In the genomic region with DNA sequence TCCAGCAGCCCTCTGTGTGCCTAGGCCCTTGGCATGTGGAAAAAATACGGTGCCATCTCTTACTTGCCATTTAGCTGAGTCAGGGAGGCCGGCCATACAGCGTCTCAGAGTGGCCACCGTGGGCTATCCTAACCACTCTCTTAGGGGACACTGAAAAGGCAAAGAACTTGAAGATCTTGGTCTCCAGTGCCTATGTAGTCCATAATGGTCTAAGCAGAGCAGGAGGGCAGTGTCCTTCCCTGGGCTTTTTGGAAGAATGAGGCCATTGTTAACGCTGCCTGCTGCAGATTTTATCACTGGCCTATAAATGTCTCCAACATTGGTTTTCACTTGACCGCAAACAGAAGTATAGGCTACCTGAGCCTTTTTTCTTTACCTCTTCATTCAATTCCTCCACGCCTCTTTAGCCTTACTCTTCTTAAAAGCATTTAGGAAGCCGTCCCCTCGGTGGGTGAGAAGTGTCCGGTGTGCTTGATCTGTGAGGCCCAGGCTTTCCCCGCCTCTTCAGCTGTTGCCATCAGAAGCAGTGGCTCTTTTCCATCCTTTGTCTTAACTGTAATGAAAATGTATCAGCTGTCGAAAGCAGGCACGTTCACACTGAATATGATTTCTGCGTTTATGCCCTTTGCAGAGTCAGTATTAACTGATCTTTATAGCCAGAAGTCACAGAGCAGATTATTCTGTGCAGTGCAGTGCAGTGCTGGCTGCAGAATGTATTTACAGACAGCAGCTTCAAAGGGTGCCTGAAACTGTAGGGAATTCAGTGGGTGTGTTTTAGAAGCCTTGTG, we compare ENCODE assay signal across 12 mouse cellular contexts. TPM values are rescaled to one million over a fixed set of nuclear protein-coding genes. Genes with fewer than 3 reads are reported as not detected.
DNase-seq lines count a peak whose midpoint lies in the region; ATAC-seq and TF ChIP-seq lines count a peak whose summit lies in the region.
"Had no signal": no experiment of that assay in that cellular context is flagged by ENCODE, and none has a peak within 500 bp of the region (broad histone marks: within the 10 kb centered on the region; RNA-seq: fewer than 3 reads in every experiment).

No protein-coding gene starts in this region.

- no peak for TF ChIP-seq POLR2A in limb, embryonic 14.5 days (IDR thresholded peaks at IDR 0.05; ENCODE audit: borderline replicate concordance, extremely low read depth, insufficient read depth, insufficient read length)

- no peak; the same call in 1 of the 2 replicates for ATAC-seq in lung, postnatal 0 days
- ATAC-seq in hindbrain, embryonic 11.5 days (ENCODE audit: low FRiP score) = no peak
- ATAC-seq in limb, embryonic 14.5 days (ENCODE audit: low FRiP score, low read depth) = peak; percentile 62

- H3K4me1 ChIP-seq in lung, postnatal 0 days (ENCODE audit: insufficient read depth, low read depth, low read length) = no peaks in the 10 kb centered on the region
- H3K4me1 ChIP-seq in hindbrain, embryonic 11.5 days (replicated peaks; ENCODE audit: control insufficient read depth, insufficient read depth, low read length) = no peaks in the 10 kb centered on the region
- peaks cover 8% of the 10 kb centered on the region; the same call in 1 of the 2 replicates for H3K4me1 ChIP-seq in limb, embryonic 14.5 days (ENCODE audit: control insufficient read depth, insufficient read depth, low read length)

- no peak for TF ChIP-seq EP300 in lung, postnatal 0 days (IDR thresholded peaks at IDR 0.05)

- H3K36me3 ChIP-seq in lung, postnatal 0 days (ENCODE audit: insufficient read depth, low read length) = no peaks in the 10 kb centered on the region
- H3K36me3 ChIP-seq in hindbrain, embryonic 11.5 days (ENCODE audit: control insufficient read depth, insufficient read depth, low read length) = no peaks in the 10 kb centered on the region
- H3K36me3 ChIP-seq in limb, embryonic 14.5 days (ENCODE audit: control insufficient read depth, insufficient read depth, low read length) = no peaks in the 10 kb centered on the region

- H3K27ac ChIP-seq in lung, postnatal 0 days (ENCODE audit: low read length) = no peak overlapping the region
- H3K27ac ChIP-seq in hindbrain, embryonic 11.5 days (ENCODE audit: low read depth, low read length) = no peak overlapping the region
- no peak overlapping the region for H3K27ac ChIP-seq in limb, embryonic 14.5 days (replicated peaks; ENCODE audit: low read depth, low read length)
- H3K27ac ChIP-seq: left cerebral cortex, adult 2 months had no signal

- H3K9me3 ChIP-seq in lung, postnatal 0 days (ENCODE audit: low read length) = no peaks in the 10 kb centered on the region
- H3K9me3 ChIP-seq in hindbrain, embryonic 11.5 days (ENCODE audit: control insufficient read depth, low read length) = no peaks in the 10 kb centered on the region
- H3K9me3 ChIP-seq in limb, embryonic 14.5 days (ENCODE audit: control insufficient read depth, low read length) = no peaks in the 10 kb centered on the region

- no peak overlapping the region for H3K9ac ChIP-seq in lung, postnatal 0 days (replicated peaks; ENCODE audit: low read depth)
- H3K9ac ChIP-seq in hindbrain, embryonic 11.5 days (ENCODE audit: low read depth, low read length) = 0 out of 2 replicates have a peak overlapping the region, but pooled peaks have one; percentile 7
- H3K9ac ChIP-seq in limb, embryonic 14.5 days (ENCODE audit: low read depth, low read length, severe bottlenecking) = no peak overlapping the region

- WGBS in lung, postnatal 0 days = 36% methylated on average over 14 of the region's 14 CpGs
- 65% methylated on average over 14 of the region's 14 CpGs for WGBS in hindbrain, embryonic 11.5 days
- WGBS in limb, embryonic 14.5 days = 41% methylated on average over 14 of the region's 14 CpGs

- TF ChIP-seq CTCF in lung, postnatal 0 days (IDR thresholded peaks at IDR 0.05) = no peak

- DNase-seq in lung, postnatal 0 days (ENCODE audit: low spot score) = peak; percentile 40
- no peak for DNase-seq in lung, postnatal 10 days
- no peak for DNase-seq in hindbrain, embryonic 11.5 days (ENCODE audit: low spot score)
- DNase-seq in limb, embryonic 14.5 days (ENCODE audit: low spot score) = peak; percentile 48
- no peak for DNase-seq in left cerebral cortex, adult 9 months (ENCODE audit: low spot score in 2 of 2)
- no peak for DNase-seq in adrenal gland, adult 18-20 months (ENCODE audit: low spot score in 2 of 2)
- no peak for DNase-seq in thymus, postnatal 4 days
- DNase-seq: cerebellum, adult 9-11 months; gastrocnemius, postnatal 25 days; heart, postnatal 4 days; kidney, postnatal 14 days had no signal

- H3K4me3 ChIP-seq in lung, postnatal 0 days (ENCODE audit: low read depth, low read length) = no peak overlapping the region
- H3K4me3 ChIP-seq in hindbrain, embryonic 11.5 days (ENCODE audit: low read depth, low read length) = no peak overlapping the region
- no peak overlapping the region for H3K4me3 ChIP-seq in limb, embryonic 14.5 days (replicated peaks; ENCODE audit: low read length)
- H3K4me3 ChIP-seq: left cerebral cortex, adult 2 months had no signal

- no peak overlapping the region for H3K4me2 ChIP-seq in lung, postnatal 0 days (replicated peaks; ENCODE audit: low read depth, low read length)
- H3K4me2 ChIP-seq in hindbrain, embryonic 11.5 days (replicated peaks; ENCODE audit: low read depth, low read length) = no peak overlapping the region
- H3K4me2 ChIP-seq in limb, embryonic 14.5 days (replicated peaks; ENCODE audit: low read depth, low read length, severe bottlenecking) = no peak overlapping the region

- no peaks in the 10 kb centered on the region for H3K27me3 ChIP-seq in lung, postnatal 0 days (replicated peaks; ENCODE audit: insufficient read depth, low read length)
- no peaks in the 10 kb centered on the region for H3K27me3 ChIP-seq in hindbrain, embryonic 11.5 days (ENCODE audit: control insufficient read depth, insufficient read depth, low read length)
- no peaks in the 10 kb centered on the region for H3K27me3 ChIP-seq in limb, embryonic 14.5 days (ENCODE audit: control insufficient read depth, insufficient read depth, low read length)

RNA-seq across cellular contexts. Expression of a gene that starts 41.7 kb away (rescaled TPM):
- 17.3 and 18.6 TPM in 2 replicates for polyA plus RNA-seq in lung, postnatal 0 days (2015; fragmentation: Nextera tagmentation; extraction: Ambion mirVana)
- polyA plus RNA-seq in hindbrain, embryonic 11.5 days (2014; fragmentation: Nextera tagmentation; extraction: Ambion mirVana) = 7.3 and 8.9 TPM in 2 replicates
- polyA plus RNA-seq in limb, embryonic 14.5 days (2012; rRNA removed) = 5.1 and 5.3 TPM in 2 replicates
- 15.2 and 15.5 TPM in 2 replicates for polyA plus RNA-seq in limb, embryonic 14.5 days (2014; fragmentation: Nextera tagmentation; extraction: Ambion mirVana)
- total RNA-seq in adrenal gland, adult 18-20 months (2021) = 10 to 100 TPM; 12.4 to 20.2 TPM

Comparison
In these comparisons a context has a peak if more than half of its experiments do, and no peak if none do; other contexts are left out.
1. DNase-seq: peak in lung, postnatal 0 days (single experiment) and limb, embryonic 14.5 days (single experiment); none in lung, postnatal 10 days (single experiment), hindbrain, embryonic 11.5 days (single experiment), left cerebral cortex, adult 9 months (0 of 2), adrenal gland, adult 18-20 months (0 of 2) and thymus, postnatal 4 days (single experiment).